Mouse (Mus musculus) hindbrain, embryonic 15.5 days (tissue): ENCODE data around the gene 4930402H24Rik. TPM values are rescaled to one million over a fixed set of nuclear protein-coding genes. Genes with fewer than 3 reads are reported as not detected.
"Not testable (repeated sequence)": the region's sequence is repeated elsewhere in the genome, so short reads cannot be mapped to it uniquely, and the experiment has no call there.

Experiments used
- ATAC-seq: fragments of 200-750 bp; cut with Nextera tagmentation; 2 replicates; pipeline ENCODE4 v1.8.0; 2017; ENCODE audit warnings: low read depth, moderate number of reproducible peaks, moderate TSS enrichment; ENCODE audit not compliant: low FRiP score
- H3K27ac ChIP-seq: fragments of 300-500 bp; sonication (generic); replicated peaks from 2 replicates; pipeline ENCODE4 v1.5.1; 2015; ENCODE audit warnings: mild to moderate bottlenecking, inconsistent platforms
- H3K27me3 ChIP-seq: fragments of 300-500 bp; sonication (generic); 2 replicates; pipeline ENCODE4 v1.6.1; 2015; ENCODE audit warnings: control low read depth, inconsistent platforms
- H3K36me3 ChIP-seq: fragments of 300-500 bp; sonication (generic); 2 replicates; pipeline ENCODE4 v1.6.1; 2015; ENCODE audit warnings: control low read depth, inconsistent platforms
- H3K4me1 ChIP-seq: fragments of 300-500 bp; sonication (generic); replicated peaks from 2 replicates; pipeline ENCODE4 v1.6.1; 2015; ENCODE audit warnings: control low read depth, inconsistent platforms
- H3K4me2 ChIP-seq: fragments of 300-500 bp; sonication (generic); 2 replicates; pipeline ENCODE4 v1.6.1; 2015; ENCODE audit warnings: moderate library complexity, mild to moderate bottlenecking, inconsistent platforms
- H3K4me3 ChIP-seq: fragments of 300-500 bp; sonication (generic); 2 replicates; pipeline ENCODE4 v1.5.1; 2015; ENCODE audit warnings: mild to moderate bottlenecking, inconsistent platforms
- H3K9ac ChIP-seq: fragments of 300-500 bp; sonication (generic); 2 replicates; pipeline ENCODE4 v1.6.1; 2015; ENCODE audit warnings: inconsistent platforms
- H3K9me3 ChIP-seq: fragments of 300-500 bp; sonication (generic); 2 replicates; pipeline ENCODE4 v1.6.1; 2016; ENCODE audit warnings: control low read depth, inconsistent platforms
- WGBS: fragments of 180-500 bp; shearing (Covaris S2); methylation state at CpG from one replicate; pipeline ENCODE4 v1.1.7; 2015; 5-methylcytosine and 5-hydroxymethylcytosine counted together
- polyA plus RNA-seq: library from polyadenylated mRNA; unstranded; fragments of >200 nt; fragmentation: Nextera tagmentation; extraction: Ambion mirVana; gene quantifications from 2 replicates; pipeline ENCODE4 v1.2.1, GENCODE M21; 2015

4930402H24Rik gene
- polyA plus RNA-seq, 1 experiment from 2014 or later, result 90.7 TPM

- 93% methylated on average over 4 of the region's 4 CpGs for WGBS
- Histone ChIP-seq H3K36me3 (peaks cover 13% of the 10 kb centered on the region; the same call in 1 of the 2 replicates), H3K4me3 (no peak overlapping the region), H3K27me3 (no peaks in the 10 kb centered on the region), H3K9ac (no peak overlapping the region), H3K9me3 (no peaks in the 10 kb centered on the region), H3K4me2 (no peak overlapping the region), H3K4me1 (peaks cover 6% of the 10 kb centered on the region), H3K27ac (no peak overlapping the region)
- ATAC-seq, result no peak
Observed at GRCm38 (mm10) chr2:130829496-130829895, 76.7 kb downstream of the 4930402H24Rik start.

GRCm38 (mm10) chr2:130828668-130829067 is 77.5 kb downstream of the 4930402H24Rik start:
- Histone ChIP-seq H3K9ac (no peak overlapping the region), H3K4me1 (peaks cover 3% of the 10 kb centered on the region), H3K27ac (no peak overlapping the region), H3K27me3 (no peaks in the 10 kb centered on the region), H3K9me3 (no peaks in the 10 kb centered on the region), H3K4me3 (no peak overlapping the region), H3K4me2 (no peak overlapping the region), H3K36me3 (peaks cover 13% of the 10 kb centered on the region; the same call in 1 of the 2 replicates)
- 83% methylated on average over 1 of the region's 1 CpGs for WGBS
- ATAC-seq, result no peak

- H3K9ac ChIP-seq, ATAC-seq, H3K4me2 ChIP-seq, H3K4me3 ChIP-seq, H3K4me1 ChIP-seq, H3K9me3 ChIP-seq, H3K27me3 ChIP-seq: not testable (repeated sequence)
- 90% methylated on average over 3 of the region's 3 CpGs for WGBS
- H3K27ac ChIP-seq, result peak overlapping the region; percentile 48; the same call in 1 of the 2 replicates
- peaks cover 13% of the 10 kb centered on the region; the same call in 1 of the 2 replicates for H3K36me3 ChIP-seq
Observed at GRCm38 (mm10) chr2:130828066-130828465, 78.1 kb downstream of the 4930402H24Rik start.

DNA sequence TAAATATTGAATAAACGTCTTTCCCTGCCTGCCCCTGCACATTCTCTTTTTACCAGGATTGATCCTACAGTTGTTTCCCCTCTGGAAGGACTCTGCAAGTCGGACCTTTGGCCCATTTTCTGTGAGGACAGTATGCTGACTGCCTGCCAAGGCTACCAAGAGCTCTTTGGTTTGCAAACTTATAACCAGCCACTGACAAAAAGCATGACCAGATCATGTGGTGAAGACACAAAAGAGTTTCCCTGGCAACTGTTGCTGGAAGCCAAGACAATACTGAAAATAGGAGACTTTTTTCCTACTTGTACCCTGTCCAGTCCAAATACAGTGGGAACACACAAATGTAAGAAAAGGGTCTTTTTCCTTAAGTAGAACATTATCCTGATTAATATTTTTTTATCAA is 78.8 kb downstream of the 4930402H24Rik start:
- H3K27ac ChIP-seq, result peak overlapping the region; percentile 61
- no peaks in the 10 kb centered on the region for H3K9me3 ChIP-seq
- WGBS, result 25% methylated on average over 2 of the region's 2 CpGs
- ATAC-seq, result peak; percentile 74
- H3K27me3 ChIP-seq, result no peaks in the 10 kb centered on the region
- no peak overlapping the region for H3K4me3 ChIP-seq
- H3K4me2 ChIP-seq, result no peak overlapping the region
- H3K4me1 ChIP-seq, result no peaks in the 10 kb centered on the region; the same call in 1 of the 2 replicates
- peaks cover 15% of the 10 kb centered on the region; the same call in 1 of the 2 replicates for H3K36me3 ChIP-seq
- no peak overlapping the region for H3K9ac ChIP-seq

DNA sequence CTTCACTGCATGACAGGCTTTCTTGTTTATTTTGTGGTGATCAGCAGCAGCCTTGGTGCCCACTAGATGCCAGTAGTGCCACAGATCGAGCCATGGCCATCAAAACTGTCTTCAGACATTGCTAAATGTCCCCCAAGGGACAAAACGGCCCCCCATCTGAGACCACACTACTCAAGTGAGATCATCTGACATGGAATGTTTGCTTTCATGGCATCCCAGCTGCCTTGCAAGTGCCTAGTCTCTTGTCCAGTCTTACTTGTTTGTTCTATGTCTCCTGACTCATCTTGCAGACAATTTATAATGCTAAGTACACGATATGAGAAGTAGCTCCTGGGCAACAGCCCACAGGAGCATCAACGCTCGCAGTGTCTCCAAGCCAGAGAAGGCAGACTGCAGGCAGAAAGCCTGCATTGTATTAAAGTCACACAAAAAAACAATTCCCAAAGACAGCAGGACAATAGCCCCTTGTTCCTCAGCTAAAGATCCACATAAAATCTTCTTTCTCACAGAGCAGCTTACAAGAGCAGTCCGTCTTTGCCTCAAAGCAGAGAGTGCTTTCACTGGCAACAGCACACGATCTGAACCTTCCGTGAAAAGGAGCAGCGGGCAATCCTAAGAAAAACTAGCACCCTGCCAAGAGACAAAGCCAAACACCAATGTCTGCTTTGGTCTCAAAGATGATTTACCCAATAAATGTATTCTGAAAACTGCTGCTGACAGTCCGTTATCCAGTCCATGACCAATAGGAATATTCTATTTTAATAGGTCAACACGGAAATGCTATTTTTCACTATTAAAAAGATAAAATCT is 87.2 kb downstream of the 4930402H24Rik start:
- H3K4me1 ChIP-seq, result 0 out of 2 replicates have a peak, but pooled peaks cover 9% of the 10 kb centered on the region
- H3K9ac ChIP-seq, result no peak overlapping the region
- no peak overlapping the region for H3K4me3 ChIP-seq
- peak overlapping the region; percentile 54 for H3K27ac ChIP-seq
- H3K36me3 ChIP-seq, result peaks cover 48% of the 10 kb centered on the region
- no peaks in the 10 kb centered on the region for H3K27me3 ChIP-seq
- 14% methylated on average over 11 of the region's 11 CpGs for WGBS
- H3K4me2 ChIP-seq, result no peak overlapping the region
- H3K9me3 ChIP-seq, result no peaks in the 10 kb centered on the region
- ATAC-seq, result peak; percentile 78; the same call in 1 of the 2 replicates

DNA sequence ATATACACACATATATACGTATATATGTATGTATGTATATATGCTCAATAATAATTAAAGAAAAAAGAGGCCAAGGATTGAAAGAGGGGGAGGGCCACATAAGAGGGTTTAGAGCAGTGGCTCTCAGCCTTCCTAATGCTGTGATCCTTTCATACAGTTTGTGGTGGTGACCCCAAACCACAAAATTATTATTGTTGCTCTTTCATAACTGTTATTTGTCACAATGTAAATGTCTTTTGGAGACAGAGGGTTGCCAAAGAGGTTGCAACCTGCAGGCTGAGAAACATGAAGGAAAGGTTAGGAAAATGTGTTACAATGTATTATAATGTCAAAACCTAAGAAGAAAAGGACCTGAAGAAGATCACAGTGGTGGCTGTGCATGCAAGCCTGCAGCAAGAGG is 88.3 kb downstream of the 4930402H24Rik start:
- H3K27me3 ChIP-seq, result no peaks in the 10 kb centered on the region
- ATAC-seq, result no peak
- H3K9me3 ChIP-seq, result no peaks in the 10 kb centered on the region
- no peak overlapping the region for H3K9ac ChIP-seq
- H3K4me1 ChIP-seq, result 0 out of 2 replicates have a peak, but pooled peaks cover 9% of the 10 kb centered on the region
- H3K4me3 ChIP-seq, result no peak overlapping the region
- H3K27ac ChIP-seq, result no peak overlapping the region
- H3K4me2 ChIP-seq, result no peak overlapping the region
- 93% methylated on average over 1 of the region's 1 CpGs for WGBS
- peaks cover 59% of the 10 kb centered on the region for H3K36me3 ChIP-seq

- H3K36me3 ChIP-seq, result peaks cover 68% of the 10 kb centered on the region
- H3K4me3 ChIP-seq, result no peak overlapping the region
- 88% methylated on average over 5 of the region's 5 CpGs for WGBS
- H3K27ac ChIP-seq, result no peak overlapping the region
- 0 out of 2 replicates have a peak, but pooled peaks cover 9% of the 10 kb centered on the region for H3K4me1 ChIP-seq
- H3K4me2 ChIP-seq, result no peak overlapping the region
- no peak overlapping the region for H3K9ac ChIP-seq
- H3K9me3 ChIP-seq, result no peaks in the 10 kb centered on the region
- no peak for ATAC-seq
- no peaks in the 10 kb centered on the region for H3K27me3 ChIP-seq
Observed at GRCm38 (mm10) chr2:130816205-130816604, 90.0 kb downstream of the 4930402H24Rik start.

DNA sequence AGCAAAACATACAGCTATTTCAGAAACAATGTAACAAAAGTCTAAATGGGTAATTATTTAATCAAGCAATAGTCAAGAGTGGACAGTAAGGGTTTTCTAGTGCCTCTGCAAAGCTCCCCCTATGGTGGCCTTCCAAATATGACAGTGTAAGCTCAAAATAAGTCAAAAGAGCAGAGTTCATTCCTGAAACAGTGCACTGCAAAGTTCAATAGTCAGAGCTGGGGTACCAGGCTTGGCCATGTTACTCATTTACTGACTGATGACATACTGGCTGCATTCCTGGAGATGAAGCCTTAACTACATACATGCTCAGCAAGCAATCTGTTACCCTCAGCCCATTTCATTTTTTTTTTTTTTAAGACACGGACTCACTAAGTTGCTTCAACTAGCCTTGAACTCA is 91.7 kb downstream of the 4930402H24Rik start:
- H3K27me3 ChIP-seq, result no peaks in the 10 kb centered on the region
- H3K4me3 ChIP-seq, result no peak overlapping the region
- H3K4me2 ChIP-seq, result no peak overlapping the region
- 88% methylated on average over 1 of the region's 1 CpGs for WGBS
- peaks cover 66% of the 10 kb centered on the region for H3K36me3 ChIP-seq
- H3K9ac ChIP-seq, result no peak overlapping the region
- H3K27ac ChIP-seq, result no peak overlapping the region
- no peaks in the 10 kb centered on the region for H3K9me3 ChIP-seq
- no peak for ATAC-seq
- H3K4me1 ChIP-seq, result 0 out of 2 replicates have a peak, but pooled peaks cover 8% of the 10 kb centered on the region

GRCm38 (mm10) chr2:130813729-130814128 is 92.5 kb downstream of the 4930402H24Rik start:
- ATAC-seq, result no peak
- H3K9me3 ChIP-seq, result no peaks in the 10 kb centered on the region
- no peak overlapping the region for H3K4me2 ChIP-seq
- H3K27ac ChIP-seq, result no peak overlapping the region
- H3K4me3 ChIP-seq, result no peak overlapping the region
- no peaks in the 10 kb centered on the region for H3K27me3 ChIP-seq
- WGBS, result 90% methylated on average over 6 of the region's 6 CpGs
- 0 out of 2 replicates have a peak, but pooled peaks cover under 1% of the 10 kb centered on the region for H3K4me1 ChIP-seq
- H3K9ac ChIP-seq, result no peak overlapping the region
- peaks cover 71% of the 10 kb centered on the region for H3K36me3 ChIP-seq

DNA sequence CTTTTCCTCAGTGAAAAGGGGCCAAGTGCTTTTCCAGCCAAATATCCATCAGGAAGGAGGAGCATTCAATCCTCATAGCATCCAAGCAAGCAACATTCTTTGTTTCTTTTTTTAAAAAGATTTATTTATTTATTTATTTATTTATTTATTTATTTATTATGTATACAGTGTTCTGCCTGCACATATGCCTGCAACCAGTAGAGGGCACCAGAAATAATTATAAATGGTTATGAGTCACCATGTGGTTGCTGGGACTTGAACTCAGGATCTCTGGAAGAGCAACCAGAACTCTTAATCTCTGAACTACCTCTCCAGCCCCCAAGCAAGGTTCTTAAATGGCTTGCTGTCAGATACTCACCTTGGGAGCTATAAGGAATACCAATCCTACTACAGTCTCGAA is 93.7 kb downstream of the 4930402H24Rik start:
- no peak overlapping the region for H3K4me3 ChIP-seq
- no peaks in the 10 kb centered on the region for H3K9me3 ChIP-seq
- H3K9ac ChIP-seq, result no peak overlapping the region
- H3K27me3 ChIP-seq, result no peaks in the 10 kb centered on the region
- no peak overlapping the region for H3K27ac ChIP-seq
- ATAC-seq, result no peak
- no peak overlapping the region for H3K4me2 ChIP-seq
- peaks cover 84% of the 10 kb centered on the region for H3K36me3 ChIP-seq
- no peaks in the 10 kb centered on the region for H3K4me1 ChIP-seq
- 95% methylated on average over 1 of the region's 1 CpGs for WGBS

- Histone ChIP-seq H3K9me3 (no peaks in the 10 kb centered on the region), H3K9ac (no peak overlapping the region), H3K27me3 (no peaks in the 10 kb centered on the region), H3K4me1 (no peaks in the 10 kb centered on the region), H3K27ac (no peak overlapping the region), H3K36me3 (peaks cover 62% of the 10 kb centered on the region), H3K4me2 (no peak overlapping the region), H3K4me3 (no peak overlapping the region)
- ATAC-seq, result no peak
- 92% methylated on average over 3 of the region's 3 CpGs for WGBS
Observed at GRCm38 (mm10) chr2:130805146-130805545, 101.1 kb downstream of the 4930402H24Rik start.

DNA sequence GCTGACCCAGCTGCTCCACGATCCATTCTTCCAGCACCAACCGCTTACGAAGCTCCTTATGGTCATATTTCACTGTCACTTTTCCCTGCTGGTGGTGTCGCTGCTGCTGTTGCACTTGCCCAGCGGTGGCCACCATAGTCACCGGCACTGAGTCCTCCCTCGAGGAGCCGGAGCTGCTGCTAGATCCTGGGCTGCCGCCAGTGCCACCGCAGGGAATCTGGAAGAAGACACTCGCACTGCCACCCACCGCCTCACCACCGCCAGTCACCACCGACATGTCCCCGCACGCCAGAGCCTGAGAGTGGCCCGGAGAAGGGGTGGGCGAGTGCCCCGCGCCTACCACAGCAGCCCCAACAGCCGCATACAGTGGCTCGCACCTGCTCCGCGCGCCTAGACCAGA is 102.5 kb downstream of the 4930402H24Rik start:
- Histone ChIP-seq H3K27me3 (no peaks in the 10 kb centered on the region), H3K4me2 (no peak overlapping the region), H3K4me1 (no peaks in the 10 kb centered on the region), H3K36me3 (peaks cover 48% of the 10 kb centered on the region), H3K9ac (no peak overlapping the region), H3K27ac (no peak overlapping the region), H3K4me3 (no peak overlapping the region), H3K9me3 (no peaks in the 10 kb centered on the region)
- no peak for ATAC-seq
- WGBS, result 65% methylated on average over 25 of the region's 25 CpGs
